Mouse (Mus musculus): ENCODE results near the gene Osbpl6. TPM values are rescaled to one million over a fixed set of nuclear protein-coding genes. Genes with fewer than 3 reads are reported as not detected.

Gene Osbpl6
- polyA plus RNA-seq, 1 experiment from 2014 or later: 17.6 TPM

DNA sequence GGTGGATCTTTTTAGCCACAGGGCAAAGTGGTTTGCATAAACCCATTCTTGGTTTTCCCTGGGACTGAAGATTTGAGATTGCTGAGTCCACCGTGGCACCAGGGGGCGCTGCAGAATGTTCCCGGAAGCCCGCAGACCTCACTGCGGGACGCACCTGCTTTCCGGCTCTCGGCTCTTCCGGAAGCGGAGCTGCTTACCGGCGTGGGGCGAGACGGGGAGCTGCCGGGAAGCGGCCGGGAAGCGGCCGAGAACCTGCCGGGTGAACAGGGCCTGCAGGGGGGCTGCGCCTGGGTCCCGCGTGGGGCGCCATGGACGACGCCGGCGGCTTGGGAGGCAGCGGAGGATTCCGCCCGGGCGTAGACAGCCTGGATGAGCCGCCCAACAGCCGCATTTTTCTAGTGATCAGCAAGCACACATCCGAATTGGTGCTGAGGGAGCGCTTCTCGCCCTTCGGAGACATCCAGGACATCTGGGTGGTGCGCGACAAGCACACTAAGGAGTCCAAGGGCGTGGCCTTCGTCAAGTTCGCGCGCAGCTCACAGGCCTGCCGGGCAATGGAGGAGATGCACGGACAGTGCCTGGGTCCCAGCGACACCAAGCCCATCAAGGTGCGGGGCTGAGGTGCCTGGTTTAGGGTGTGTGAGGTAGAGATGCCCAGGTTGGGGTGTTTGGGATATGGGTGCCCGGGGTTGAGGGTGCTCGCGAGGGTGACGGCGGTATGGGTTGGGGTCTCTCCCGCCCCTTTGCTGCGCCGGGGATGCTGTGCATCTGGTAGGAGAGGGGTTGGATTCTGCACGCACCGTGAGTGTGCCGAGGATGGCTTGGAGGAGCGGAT lies 36.3 kb upstream of the Osbpl6 start, which contains the start of gene Rbm45:
Rbm45 (plus strand) TSS at position 164 of the 835 bp plus-strand sequence.
- under 1% methylated on average over 61 of the region's 61 CpGs for WGBS
- Histone ChIP-seq H3K36me3 (ENCODE audit: insufficient read depth) (peaks cover 26% of the 10 kb centered on the region), H3K4me3 (ENCODE audit: low read depth, low read length) (peak within 1 kb of the TSS; percentile 94), H3K9ac (peak within 1 kb of the TSS; percentile 76), H3K27ac (ENCODE audit: low read depth) (peak within 1 kb of the TSS; percentile 70), H3K4me2 (peak within 1 kb of the TSS; percentile 92), H3K4me1 (ENCODE audit: insufficient read depth) (peaks cover 5% of the 10 kb centered on the region; the same call in 1 of the 2 replicates), H3K9me3 (ENCODE audit: low read depth, low read length) (no peaks in the 10 kb centered on the region), H3K27me3 (ENCODE audit: insufficient read depth, low read length) (no peaks in the 10 kb centered on the region)
- TF ChIP-seq CTCF (IDR thresholded peaks at IDR 0.05; ENCODE audit: low read depth): peak; percentile 86
- DNase-seq: peak; percentile 94
- peak; percentile 90 for ATAC-seq (ENCODE audit: insufficient read depth)

DNA sequence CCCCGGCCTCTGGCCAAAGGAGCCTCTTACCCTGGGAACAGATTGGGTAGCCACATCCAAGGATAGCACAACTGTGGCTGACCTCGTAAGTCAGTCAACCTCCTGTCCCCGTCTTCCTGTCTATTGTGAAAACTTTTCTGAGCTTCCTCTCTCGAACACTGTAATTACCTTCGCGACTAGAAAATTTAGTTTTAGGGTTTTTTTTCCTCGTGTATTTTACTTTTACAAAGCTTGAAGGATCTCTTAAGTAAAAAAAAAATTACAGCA lies 35.7 kb upstream of the Osbpl6 start:
- Histone ChIP-seq H3K27ac (ENCODE audit: low read depth) (no peak overlapping the region), H3K36me3 (ENCODE audit: insufficient read depth) (peaks cover 31% of the 10 kb centered on the region), H3K9me3 (ENCODE audit: low read depth, low read length) (no peaks in the 10 kb centered on the region), H3K9ac (peak overlapping the region; percentile 76), H3K27me3 (ENCODE audit: insufficient read depth, low read length) (no peaks in the 10 kb centered on the region), H3K4me2 (peak overlapping the region; percentile 92), H3K4me1 (ENCODE audit: insufficient read depth) (peaks cover 5% of the 10 kb centered on the region; the same call in 1 of the 2 replicates), H3K4me3 (ENCODE audit: low read depth, low read length) (peak overlapping the region; percentile 94)
- no peak for TF ChIP-seq CTCF (IDR thresholded peaks at IDR 0.05; ENCODE audit: low read depth)
- 3% methylated on average over 7 of the region's 7 CpGs for WGBS
- ATAC-seq (ENCODE audit: insufficient read depth) (no peak), DNase-seq (peak; percentile 22)

DNA sequence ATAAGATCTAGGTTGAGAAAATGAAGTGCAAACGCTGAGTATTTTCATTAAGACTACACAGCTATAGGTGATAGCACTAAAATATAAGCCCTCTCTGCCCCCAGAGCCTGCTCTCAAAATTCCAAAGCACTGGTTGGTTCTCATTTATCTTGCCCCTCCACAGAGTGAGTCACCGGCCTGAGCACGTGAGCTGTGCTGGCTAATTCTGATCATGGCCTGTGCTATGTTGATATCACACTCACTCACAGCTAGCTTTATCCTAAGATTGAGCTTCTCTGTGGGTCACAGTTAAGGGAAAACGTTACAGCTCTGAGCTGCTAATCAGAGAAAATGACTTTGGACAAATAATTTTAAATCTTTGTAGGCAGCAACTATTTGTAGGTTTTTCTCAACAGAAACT lies 34.1 kb upstream of the Osbpl6 start:
- Histone ChIP-seq H3K4me2 (no peak overlapping the region), H3K27me3 (ENCODE audit: insufficient read depth, low read length) (no peaks in the 10 kb centered on the region), H3K9ac (no peak overlapping the region), H3K4me1 (ENCODE audit: insufficient read depth) (peaks cover 5% of the 10 kb centered on the region; the same call in 1 of the 2 replicates), H3K4me3 (ENCODE audit: low read depth, low read length) (no peak overlapping the region), H3K27ac (ENCODE audit: low read depth) (no peak overlapping the region), H3K9me3 (ENCODE audit: low read depth, low read length) (no peaks in the 10 kb centered on the region), H3K36me3 (ENCODE audit: insufficient read depth) (peaks cover 44% of the 10 kb centered on the region)
- ATAC-seq (ENCODE audit: insufficient read depth): no peak
- no peak for TF ChIP-seq CTCF (IDR thresholded peaks at IDR 0.05; ENCODE audit: low read depth)
- WGBS: 66% methylated on average over 4 of the region's 4 CpGs
- DNase-seq: no peak

DNA sequence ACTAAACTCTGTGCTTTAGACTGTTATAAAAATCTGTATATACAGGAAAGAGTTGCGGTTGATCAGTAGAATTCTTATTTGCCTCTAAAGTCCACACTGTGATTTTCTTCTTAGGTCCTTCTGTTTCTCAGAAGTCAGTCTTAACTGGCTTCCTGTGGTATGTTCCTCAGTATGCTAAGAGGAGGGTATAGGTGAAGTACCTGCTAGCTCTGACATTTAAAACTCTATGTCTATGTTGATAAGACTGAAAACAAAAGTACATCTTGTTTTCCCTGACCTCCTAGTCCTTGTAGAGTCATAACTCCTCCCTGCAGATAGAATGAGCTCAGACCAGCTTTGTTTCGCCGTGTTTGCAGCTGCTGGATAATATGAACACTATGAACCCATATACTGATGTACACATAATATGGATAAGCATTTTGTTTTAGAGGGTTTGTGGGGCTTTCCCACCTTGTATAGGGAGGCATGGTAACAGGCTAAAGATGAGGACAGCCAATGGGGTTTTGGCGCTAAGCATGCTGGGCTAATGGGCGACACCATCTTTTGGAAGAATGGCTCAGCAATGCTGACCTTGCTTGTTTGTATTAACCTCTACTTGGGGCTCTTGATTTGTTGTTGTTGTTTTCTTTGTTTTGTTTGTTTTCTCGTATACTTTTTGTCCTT lies 31.6 kb upstream of the Osbpl6 start:
- peaks cover 67% of the 10 kb centered on the region for H3K36me3 ChIP-seq (ENCODE audit: insufficient read depth)
- H3K9ac ChIP-seq: no peak overlapping the region
- no peak overlapping the region for H3K27ac ChIP-seq (ENCODE audit: low read depth)
- H3K4me3 ChIP-seq (ENCODE audit: low read depth, low read length): no peak overlapping the region
- no peak for ATAC-seq (ENCODE audit: insufficient read depth)
- no peak for DNase-seq
- 87% methylated on average over 6 of the region's 6 CpGs for WGBS
- TF ChIP-seq CTCF (IDR thresholded peaks at IDR 0.05; ENCODE audit: low read depth): no peak
- no peak overlapping the region for H3K4me2 ChIP-seq
- no peaks in the 10 kb centered on the region for H3K9me3 ChIP-seq (ENCODE audit: low read depth, low read length)
- peaks cover 5% of the 10 kb centered on the region; the same call in 1 of the 2 replicates for H3K4me1 ChIP-seq (ENCODE audit: insufficient read depth)
- H3K27me3 ChIP-seq (ENCODE audit: insufficient read depth, low read length): no peaks in the 10 kb centered on the region

DNA sequence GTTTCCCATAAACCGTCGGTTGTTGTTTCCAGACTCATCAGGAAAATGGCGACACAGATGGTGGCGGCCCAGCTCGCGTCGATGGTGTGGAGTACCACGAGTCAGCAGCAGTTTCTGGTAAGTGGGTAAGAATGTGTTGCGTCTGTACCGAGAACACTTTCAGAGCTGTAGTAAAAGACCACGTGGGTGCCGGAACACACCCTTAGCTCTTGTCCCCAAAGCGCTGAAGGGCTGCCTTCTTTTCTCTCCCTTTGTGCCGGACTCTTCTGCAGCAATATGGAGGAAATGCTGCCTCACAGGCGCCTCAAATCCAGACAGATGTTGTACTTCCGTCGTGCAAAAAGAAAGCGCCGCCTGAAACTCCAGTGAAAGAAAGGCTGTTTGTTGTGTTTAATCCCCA lies 27.7 kb upstream of the Osbpl6 start:
- 90% methylated on average over 19 of the region's 19 CpGs for WGBS
- H3K36me3 ChIP-seq (ENCODE audit: insufficient read depth): peaks cover 84% of the 10 kb centered on the region
- H3K4me1 ChIP-seq (ENCODE audit: insufficient read depth): no peaks in the 10 kb centered on the region
- H3K9me3 ChIP-seq (ENCODE audit: low read depth, low read length): no peaks in the 10 kb centered on the region
- H3K4me2 ChIP-seq: no peak overlapping the region
- ATAC-seq (ENCODE audit: insufficient read depth): no peak
- no peaks in the 10 kb centered on the region for H3K27me3 ChIP-seq (ENCODE audit: insufficient read depth, low read length)
- no peak for TF ChIP-seq CTCF (IDR thresholded peaks at IDR 0.05; ENCODE audit: low read depth)
- H3K9ac ChIP-seq: no peak overlapping the region
- no peak overlapping the region for H3K4me3 ChIP-seq (ENCODE audit: low read depth, low read length)
- H3K27ac ChIP-seq (ENCODE audit: low read depth): no peak overlapping the region
- no peak for DNase-seq

DNA sequence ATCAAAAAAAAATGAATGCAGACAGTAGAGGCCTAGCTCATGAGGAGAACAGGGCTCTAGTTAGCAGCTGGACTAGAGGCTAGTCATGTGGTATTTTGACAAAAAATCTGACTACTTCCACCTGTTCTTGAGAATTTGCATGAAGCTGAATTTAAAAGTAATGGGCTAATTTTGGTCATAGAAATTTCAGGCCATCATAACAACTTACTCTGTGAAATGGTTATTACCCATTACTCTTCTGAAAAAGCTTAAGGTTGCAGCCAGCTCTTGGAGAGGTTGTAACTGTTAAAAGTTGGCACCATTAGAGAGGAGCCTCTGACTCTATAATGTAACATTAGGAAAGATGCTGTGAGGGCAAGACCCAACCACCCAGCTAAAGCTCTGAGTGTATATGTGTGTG lies 19.8 kb upstream of the Osbpl6 start:
- Histone ChIP-seq H3K4me2 (no peak overlapping the region), H3K27me3 (ENCODE audit: insufficient read depth, low read length) (no peaks in the 10 kb centered on the region), H3K36me3 (ENCODE audit: insufficient read depth) (peaks cover 25% of the 10 kb centered on the region), H3K9ac (no peak overlapping the region), H3K9me3 (ENCODE audit: low read depth, low read length) (no peaks in the 10 kb centered on the region), H3K27ac (ENCODE audit: low read depth) (no peak overlapping the region), H3K4me1 (ENCODE audit: insufficient read depth) (no peaks in the 10 kb centered on the region), H3K4me3 (ENCODE audit: low read depth, low read length) (no peak overlapping the region)
- no peak for DNase-seq
- no peak for TF ChIP-seq CTCF (IDR thresholded peaks at IDR 0.05; ENCODE audit: low read depth)
- ATAC-seq (ENCODE audit: insufficient read depth): no peak

DNA sequence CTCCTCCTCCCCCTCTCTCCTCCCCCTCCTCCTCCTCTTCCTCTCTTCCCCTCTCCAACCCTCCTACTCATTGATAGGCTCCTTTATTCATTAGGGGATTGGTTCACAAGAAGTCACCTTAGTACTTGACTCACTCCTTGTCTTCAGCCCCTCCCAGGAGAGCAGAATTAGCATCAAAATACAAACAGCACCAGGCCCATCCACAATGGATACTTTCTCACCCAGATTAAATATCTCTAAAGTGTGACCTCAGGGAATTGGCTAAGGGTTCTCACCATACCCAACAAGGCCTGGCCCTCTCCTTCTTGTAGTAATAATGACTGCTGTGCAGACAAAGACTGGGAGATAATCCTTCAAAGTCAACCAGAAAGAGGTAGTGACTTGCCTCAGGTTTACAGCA lies 6.1 kb upstream of the Osbpl6 start:
- Histone ChIP-seq H3K27ac (ENCODE audit: low read depth) (no peak overlapping the region), H3K4me2 (no peak overlapping the region), H3K9me3 (ENCODE audit: low read depth, low read length) (no peaks in the 10 kb centered on the region), H3K4me3 (ENCODE audit: low read depth, low read length) (no peak overlapping the region), H3K36me3 (ENCODE audit: insufficient read depth) (no peaks in the 10 kb centered on the region), H3K9ac (no peak overlapping the region), H3K4me1 (ENCODE audit: insufficient read depth) (no peaks in the 10 kb centered on the region), H3K27me3 (ENCODE audit: insufficient read depth, low read length) (no peaks in the 10 kb centered on the region)
- no peak for TF ChIP-seq CTCF (IDR thresholded peaks at IDR 0.05; ENCODE audit: low read depth)
- DNase-seq (no peak), ATAC-seq (ENCODE audit: insufficient read depth) (no peak)

Measured in lung, embryonic 14.5 days (tissue).